Mouse (Mus musculus) c-Kit-negative CD71-positive TER-119-positive erythroid progenitor cells, embryonic 14.5 days (primary cell): ENCODE measurements at regions not wholly inside any gene's neighbourhood (a gene's known extent, or its start where the extent isn't known, plus 50 kb on each side); places are given as distances from the start of the nearest gene placed in this dataset.

ENCODE experiments used
- DNase-seq: peaks from one replicate; pipeline ENCODE4 v3.0.0-alpha.2; 2013; ENCODE audit warnings: low read depth, low spot score

DNA sequence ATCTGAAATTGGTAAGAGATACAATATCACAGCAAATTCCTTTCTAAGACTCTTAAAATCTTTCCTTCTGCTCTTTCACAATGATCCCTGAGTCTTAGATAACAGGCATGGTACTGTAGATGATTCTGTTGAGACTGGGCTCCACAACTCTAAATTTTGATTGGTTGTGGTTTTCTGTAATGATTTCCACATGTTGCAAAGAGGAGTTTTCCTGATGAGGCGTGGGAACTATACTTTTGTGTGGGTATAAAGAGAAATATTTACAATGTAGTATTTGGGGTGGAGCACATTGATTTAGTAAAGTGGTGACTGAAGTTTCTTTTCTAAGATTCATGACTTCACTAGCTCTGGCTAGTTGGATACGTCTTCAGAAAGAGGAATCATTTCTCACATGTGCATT, 653.2 kb downstream of the Gsdmc2 start:
- no peak for DNase-seq

DNA sequence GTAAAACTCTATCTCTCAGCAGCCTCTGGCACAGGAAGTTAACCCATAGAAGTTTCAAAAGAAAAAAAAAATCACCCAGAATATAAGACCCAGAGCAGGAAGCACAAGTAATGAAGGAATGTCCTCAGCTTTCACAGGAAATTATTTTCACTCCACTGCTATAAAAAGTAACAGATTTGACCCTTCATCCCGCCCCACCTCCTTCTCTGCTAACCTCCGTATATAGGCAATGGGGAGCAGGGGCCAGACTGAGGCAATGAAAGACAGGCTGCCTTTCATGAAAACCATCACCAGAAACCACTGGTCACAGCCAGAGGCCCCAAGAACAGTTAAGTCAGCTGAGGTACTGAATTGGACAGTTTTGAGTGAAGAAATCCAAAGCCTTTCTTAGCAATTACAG, 654.9 kb downstream of the Gsdmc2 start:
- DNase-seq, result no peak

DNA sequence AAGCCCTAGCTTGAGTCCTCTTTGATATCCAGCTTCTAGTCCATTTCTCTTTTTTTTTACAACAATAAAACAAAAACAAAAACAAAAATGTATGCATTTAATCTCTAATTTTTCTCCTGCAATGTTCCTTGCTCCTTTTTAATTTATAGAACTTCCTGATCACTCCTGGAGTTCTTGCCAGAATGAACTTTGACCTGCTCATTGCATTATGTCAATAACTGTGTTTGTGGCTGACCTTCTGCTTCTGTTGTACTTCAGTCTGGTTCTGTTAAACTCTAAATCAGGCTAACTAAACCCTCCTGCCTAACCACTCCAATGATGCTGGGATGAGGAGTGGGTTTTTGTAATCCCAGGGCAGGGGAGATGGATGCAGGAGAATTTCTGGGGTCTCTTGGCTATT, 674.0 kb downstream of the Gsdmc2 start:
- DNase-seq, result no peak

DNA sequence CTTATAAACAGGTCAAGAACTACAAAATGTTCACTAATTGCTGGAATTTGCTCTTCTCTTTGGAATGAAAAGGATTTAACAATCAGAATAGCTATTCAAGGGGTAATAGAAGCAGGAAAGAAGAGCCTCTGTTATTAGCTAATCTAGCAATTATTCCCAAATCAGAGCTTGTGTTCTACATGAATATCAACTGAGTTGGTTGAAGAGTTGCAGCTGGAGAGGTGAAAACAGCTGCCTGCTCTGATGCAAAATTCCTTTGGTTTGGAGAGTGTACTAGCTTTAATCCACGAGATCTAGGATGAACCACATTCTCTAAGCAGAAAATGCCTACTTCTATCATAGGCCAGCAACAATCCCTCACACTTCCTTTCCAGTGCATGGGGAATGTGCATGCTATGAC, 674.8 kb downstream of the Gsdmc2 start:
- no peak for DNase-seq

DNA sequence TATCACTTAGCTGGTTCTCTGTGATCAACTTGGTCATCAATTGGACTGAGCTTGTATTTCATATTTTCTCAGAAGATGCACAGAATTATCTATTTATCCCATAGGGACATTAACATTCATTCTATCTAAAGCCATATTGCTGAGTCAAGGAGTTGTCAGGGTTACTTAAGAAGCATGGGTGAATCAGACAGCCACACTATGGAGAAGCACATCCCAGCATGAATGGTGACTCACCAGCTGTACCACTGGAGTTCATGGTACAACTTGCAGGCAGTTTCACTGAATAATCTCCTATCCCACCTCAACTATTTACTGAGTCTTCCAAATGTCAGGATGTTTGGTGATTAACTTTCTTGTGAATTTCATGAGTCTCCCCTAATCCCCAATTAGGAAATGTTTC, 678.6 kb downstream of the Gsdmc2 start:
- no peak for DNase-seq

DNA sequence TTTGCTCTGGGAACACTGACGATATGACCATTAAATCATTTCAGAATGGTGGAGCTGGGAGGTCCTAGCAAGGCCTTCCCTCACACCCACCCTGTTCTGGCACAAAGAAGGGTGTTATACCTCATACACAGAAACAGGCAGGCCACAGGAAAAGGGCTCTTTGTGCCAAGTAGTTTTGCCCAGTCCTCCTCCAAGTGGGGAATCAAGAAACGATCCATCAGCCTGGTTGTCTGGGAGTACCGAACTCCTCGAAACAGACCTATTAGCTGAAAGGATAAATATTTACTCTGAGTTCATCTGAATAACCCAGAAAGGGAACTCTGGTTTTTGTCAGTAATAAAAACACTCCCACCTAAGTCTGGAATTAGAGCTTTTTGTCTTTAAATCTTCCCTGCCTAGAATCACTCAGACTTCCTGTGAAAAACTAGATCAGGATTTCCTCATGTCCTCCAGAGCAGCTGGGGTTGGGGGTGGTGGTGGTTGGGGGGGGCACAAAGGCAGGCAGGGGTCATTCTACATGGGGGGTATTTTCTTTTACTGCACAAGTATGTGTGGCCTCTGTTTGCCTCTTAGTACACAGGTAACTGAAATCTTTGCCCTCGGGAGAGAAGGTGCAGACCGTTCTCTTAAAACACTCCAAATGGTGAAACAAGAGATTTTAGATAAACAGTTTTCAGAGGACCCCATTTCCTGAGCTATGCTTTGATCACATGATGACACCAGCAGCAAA, 681.3 kb downstream of the Gsdmc2 start:
- no peak for DNase-seq

DNA sequence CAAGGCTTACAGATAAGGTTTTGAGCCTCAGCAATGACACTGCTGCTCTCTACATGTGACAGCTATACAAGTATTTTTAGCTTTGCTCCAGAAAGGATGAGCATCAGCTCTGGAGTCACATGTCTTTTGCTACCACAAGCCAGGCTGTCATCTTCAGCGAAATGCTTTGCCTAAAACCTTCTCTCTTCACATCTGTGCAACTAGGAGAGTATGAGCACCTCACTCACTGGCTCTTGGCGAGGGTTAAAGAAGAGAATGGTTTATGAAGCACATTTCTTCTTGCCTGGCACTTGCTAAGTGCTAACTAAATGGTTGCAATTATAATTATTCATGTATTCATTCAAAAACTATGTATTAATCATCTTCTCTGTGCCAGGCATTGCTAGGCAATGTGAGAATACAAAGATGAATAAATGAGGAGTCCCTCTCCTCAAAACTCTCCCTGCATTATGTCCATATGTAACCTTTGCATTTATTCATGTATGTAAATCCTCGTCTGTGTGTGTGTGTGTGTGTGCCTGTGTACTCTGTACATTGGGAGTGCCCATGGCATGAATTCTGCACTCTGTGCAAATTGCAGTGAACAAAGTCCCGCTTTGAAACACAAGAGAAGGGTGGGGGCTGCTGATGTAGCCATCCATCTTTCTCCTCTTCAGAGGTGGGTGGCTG, 682.0 kb downstream of the Gsdmc2 start:
- DNase-seq, result no peak

DNA sequence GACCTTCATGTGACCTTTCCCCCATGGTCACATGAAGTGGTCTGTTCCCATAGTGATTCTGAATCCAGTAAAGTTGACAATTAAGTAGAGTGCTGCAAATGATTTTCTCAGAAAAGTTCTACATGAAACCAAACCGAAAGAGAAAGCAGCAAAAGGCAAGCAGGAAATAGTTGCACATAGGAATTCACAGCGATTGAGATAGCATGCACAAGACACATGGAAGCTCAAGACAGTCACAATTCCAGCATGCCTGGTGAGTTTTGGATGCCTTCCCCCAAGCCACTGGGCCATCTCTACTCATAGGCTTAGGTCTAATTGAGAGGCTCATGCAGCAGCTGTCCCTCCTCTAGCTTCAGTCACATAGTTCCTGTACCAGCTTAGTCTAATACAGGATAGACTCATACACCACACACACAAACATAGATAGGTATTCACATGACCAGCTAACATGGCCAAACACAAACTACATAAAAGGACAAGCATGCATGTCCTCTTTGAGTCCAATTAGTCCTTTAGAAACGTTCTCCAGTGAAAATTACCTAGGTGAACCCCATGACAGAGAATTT, 721.8 kb downstream of the Gsdmc2 start:
- DNase-seq, result no peak

DNA sequence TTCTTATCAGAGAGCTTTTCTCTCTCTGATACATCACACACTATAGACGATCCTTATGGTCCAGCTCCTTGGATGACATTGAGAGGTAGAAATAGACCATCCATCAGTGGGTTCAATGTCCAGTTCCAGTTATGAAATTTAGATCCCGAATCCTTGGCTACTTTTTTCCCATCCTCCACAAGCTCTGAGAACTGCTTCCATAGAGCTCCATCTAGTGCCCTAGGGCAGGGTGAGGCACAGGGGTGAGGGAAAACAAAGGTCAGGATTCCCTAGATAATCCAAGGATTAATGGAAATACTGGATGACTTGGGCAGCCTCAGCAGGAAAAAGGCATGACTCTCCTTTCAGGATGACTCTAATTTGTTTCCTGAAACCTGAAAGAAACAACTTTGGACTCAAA, 732.1 kb downstream of the Gsdmc2 start:
- DNase-seq, result no peak

DNA sequence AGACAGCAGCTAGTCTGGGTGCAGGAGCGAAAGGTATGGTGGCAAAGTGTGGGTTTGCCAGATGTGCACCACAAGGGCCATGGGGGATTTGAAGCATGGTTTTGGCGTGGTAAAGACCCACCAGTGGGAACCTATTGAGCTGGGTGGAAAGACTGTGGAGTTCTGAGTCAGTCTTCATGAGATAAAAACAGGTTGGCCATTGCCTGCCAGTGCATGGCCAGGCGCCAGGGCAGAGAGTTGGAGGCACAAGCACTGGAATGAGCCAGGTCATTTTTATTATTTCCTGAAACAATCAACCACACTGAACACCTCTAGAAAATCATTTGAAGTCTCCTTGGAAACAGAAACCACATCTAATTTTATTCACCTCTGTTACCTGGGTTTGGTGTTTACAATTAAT, 744.9 kb downstream of the Gsdmc2 start:
- no peak for DNase-seq

DNA sequence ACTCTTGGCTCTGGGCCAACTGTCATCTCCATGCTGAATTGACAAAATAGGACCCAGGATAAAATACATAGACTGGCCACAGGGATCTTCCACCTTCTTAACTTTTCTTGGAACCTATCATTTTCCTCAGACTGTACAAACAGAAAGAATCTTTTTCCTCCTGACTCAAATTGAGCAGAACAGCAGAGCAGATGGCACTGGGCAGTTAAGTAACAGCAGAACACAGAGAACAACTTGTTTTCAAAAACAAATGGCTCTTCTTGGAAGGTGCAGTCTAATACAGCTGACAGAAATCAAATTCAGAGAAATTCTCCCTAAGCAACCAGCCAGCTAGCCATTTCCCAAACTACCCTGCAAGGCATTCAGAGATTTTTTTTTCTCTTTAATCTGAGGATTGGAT, 763.0 kb downstream of the Gsdmc2 start:
- DNase-seq, result no peak

DNA sequence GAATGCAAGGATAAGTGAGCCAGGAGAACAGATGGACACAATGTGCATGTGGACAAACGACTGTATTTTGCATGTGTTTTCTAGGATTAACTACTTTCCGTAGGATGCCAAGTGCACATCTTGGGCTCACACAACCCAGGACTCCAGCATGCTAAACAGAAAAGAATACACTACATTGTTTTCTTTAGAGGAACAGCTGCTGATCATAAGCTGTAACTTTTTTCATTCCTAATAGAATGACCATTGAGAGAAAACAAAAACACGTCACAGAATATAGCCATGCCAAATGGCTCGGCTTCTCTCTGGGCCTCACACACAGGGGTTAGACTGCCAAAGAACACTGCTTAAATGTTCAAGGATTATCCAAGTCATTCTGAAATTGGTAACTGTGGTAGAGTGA, 765.2 kb downstream of the Gsdmc2 start:
- DNase-seq, result no peak

DNA sequence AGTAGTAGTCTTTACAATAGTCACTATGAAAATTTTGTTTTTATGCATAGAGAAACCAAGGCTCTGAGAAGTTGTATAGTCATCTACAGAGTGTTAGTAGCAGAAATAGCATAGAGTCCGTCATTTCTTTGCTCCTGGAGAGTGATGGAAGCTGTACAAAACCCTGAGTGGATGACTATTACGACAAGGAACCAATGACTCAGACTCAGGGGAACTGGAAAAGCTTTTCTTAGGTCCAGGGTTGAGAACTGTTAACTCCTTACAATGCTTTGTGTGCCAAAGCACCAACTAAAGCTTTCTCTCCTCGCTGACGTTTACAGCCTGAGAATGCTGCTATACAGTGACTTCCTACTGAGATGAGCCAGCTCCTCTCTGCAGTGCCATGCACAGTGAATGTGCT, 773.1 kb downstream of the Gsdmc2 start:
- no peak for DNase-seq

DNA sequence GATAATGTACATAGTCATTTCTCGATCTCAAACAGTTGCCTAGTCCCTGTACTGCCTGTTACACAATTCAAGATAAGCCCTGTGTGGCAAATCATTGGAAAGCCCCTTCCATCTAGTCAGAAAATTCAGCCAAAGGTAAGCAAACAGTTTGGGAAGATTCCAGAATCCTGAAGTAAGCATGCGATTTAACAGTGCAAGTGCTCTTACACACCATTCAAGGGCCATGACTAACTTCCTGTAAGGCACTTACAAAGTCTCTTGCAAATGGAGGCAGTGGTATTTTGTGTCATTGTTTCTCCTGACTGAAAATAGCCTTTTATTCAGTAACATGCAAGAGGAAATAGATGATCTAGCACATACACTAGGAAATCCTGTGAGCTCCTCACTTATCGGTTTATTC, 777.9 kb downstream of the Gsdmc2 start:
- DNase-seq, result no peak

DNA sequence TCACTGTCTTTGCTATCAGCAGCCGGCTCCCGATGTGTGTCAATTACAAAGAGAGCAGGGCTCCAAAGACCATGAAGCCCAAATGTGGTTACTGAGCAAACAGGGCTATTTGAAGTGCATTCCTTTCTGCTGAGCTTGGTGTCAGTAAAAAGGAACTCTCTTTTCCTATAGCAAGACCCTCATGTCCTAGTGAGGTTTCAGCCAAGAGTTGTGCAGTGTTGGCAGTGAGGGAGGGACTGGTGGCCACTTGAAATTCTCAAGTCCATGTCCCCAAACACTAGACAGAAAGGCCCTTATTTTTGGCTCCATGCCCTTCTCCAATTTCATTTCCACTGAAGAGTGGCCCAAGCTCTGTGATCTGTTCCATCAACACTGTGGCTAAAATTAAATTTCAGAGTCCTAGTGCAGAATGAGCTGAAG, 778.9 kb downstream of the Gsdmc2 start:
- no peak for DNase-seq

DNA sequence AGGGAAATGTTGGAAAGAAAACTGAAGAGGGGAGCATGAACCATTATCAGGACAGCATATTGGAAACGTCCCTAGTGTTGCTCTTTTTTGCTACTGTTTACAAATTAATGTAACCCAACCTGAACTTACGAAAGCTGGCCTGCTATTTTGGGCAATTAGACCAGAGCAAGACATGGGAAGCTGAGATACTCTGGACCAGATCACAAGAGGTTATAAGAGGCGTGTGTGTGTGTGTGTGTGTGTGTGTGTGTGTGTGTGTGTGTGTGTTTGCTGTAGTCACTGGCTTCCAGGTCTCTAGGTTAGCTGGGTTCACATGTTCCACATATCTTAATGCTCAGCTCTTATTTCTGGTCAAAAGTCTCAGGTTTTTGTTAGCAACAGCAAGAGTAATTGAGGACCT, 783.1 kb downstream of the Gsdmc2 start:
- no peak for DNase-seq

DNA sequence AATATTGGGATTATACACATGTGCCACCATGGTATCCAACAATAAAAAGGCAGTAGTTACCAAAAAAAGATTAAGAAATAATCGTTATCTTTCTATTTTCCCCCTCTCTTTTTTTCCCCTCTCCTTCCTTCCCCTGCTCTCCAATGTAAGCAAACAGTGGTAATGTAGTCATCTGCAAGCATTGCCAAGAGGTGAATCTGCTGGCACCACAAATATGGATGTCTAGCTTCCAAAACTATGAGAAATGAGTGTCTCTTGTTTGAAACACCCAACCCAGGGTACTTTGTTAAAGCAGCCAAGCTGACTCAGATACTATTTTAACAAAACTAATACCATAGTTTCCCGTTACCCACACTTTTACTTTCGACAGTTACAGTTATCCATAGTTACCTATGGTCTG, 784.2 kb downstream of the Gsdmc2 start:
- no peak for DNase-seq

DNA sequence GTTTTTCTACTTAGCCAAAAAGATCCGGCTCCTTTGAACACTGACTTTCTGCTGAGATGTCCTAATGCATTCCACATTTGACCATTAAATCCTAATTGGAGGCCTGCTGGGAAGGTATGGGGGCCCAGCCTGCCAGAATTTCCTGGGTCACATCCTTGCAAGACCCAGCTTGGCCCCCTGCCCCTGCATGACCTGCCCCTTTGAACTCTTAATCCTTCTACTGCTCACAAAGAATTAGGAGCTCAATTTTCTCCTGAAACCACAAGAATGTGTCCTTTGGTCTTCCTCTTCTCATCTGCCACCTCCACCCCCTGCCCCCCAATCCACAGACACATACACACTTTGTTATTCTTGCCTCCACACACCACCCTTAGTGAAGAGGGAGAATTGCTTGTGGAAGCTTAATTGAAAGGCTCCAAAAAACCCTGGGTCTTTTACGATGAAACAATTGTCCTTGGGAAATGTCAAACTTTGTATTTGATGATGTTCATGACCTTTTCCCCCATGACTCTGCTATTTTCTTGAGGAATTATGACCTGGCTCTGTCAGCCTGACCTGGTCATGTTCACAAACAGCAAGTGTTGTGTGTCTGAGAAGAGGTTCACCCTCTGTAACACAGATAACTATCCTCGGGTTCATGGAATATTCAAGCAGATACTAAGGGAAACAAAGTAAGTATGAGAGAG, 792.3 kb downstream of the Gsdmc2 start:
- no peak for DNase-seq

DNA sequence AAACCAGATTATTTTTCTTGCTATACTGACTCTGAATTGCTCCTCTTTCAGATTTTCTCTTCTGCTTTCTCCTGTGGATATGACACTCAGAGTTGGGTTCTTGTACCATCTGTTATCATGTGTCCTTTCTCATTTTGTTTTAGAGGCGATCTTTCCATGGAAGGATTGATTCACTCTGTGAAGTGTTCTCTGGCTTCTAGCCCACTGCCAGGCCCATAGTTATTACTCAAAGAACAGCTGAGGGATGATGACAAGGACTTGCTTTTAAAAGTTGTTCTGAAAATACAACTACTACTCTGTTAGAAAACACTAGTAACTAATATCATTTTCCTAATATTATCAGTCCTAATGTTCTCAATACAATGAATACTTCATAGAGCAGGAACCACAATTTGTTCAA, 794.9 kb downstream of the Gsdmc2 start:
- DNase-seq, result no peak

DNA sequence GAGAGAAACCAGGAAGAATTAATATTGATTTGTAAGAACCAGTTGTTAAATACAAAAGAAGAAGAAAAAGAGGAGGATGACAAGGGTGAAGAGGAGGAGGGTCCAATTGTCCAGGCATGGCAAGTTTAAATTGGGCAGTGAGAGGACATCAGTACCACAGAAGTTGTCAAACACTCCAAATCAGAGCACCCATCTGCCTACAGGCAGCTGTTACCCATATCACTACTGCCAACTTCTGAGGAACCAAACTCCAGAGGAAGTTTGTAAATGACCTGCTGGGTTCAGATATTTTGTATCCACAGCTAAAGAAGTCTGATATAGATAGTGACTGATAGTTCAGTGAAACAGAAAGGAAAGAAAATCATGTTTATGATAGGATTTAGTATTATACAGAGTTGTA, 802.6 kb downstream of the Gsdmc2 start:
- no peak for DNase-seq

DNA sequence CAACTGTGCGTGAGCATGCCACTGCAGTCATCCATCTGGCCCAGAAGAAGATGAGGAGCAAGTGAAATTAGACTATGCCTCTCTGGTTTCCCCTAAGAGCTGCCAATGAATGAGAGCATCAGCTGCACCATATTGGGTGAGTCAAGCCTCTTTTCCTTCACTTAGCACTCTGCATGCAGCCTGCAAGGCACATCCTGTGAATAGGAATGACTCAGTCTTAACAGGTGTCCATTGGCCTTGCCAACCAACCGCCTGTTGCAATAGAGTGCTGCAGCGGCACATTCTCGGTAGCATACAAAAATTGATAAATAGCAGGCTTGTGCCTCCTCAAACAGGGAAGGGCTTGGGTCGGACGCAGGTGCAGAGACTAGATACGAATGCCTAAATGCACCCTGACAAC, 808.7 kb downstream of the Gsdmc2 start:
- no peak for DNase-seq

DNA sequence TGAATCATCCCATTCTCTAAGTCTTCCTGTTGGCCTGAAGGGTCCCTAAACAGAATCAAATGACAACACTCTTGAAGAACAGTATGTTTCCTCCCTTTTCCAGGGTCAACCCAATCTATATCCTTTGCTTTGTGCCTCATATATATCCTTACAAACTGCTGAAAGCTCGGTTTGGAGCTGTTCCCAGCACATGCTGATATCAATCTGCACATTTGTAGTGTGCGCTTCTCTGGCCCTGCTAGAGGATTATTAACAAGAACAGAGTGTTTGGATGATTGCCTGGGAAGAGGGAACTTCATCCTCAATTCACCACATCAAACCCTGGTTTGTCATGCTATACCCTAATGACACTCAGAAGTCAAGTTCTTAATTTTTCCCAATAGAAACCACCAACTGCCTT, 824.2 kb downstream of the Gsdmc2 start:
- no peak for DNase-seq

DNA sequence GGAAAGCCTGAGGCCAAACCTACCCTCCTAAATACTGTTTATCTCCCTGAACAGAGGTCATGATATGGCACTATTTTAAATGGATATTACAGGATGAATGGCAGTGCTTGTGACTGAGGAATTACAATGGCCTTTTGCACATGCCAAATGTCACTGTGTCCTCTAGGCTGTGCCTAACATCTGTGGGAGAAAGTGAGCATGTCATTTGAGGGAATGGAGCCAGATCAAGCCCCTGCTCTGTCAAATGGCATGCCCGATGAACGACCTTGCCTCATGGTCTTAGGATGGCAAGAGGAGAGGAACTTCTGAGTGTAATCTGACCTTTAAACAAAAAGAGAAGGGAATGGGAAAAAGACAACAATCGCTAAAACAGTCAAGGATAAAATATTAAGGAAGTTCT, 827.0 kb downstream of the Gsdmc2 start:
- DNase-seq, result no peak
